ENCODE assay signal across 26 mouse cellular contexts in genomic region chr4:131546422-131547200, GRCm38 (mm10).
DNase-seq lines count a peak whose midpoint lies in the region; ATAC-seq and TF ChIP-seq lines count a peak whose summit lies in the region.
"Had no signal": no experiment of that assay in that cellular context is flagged by ENCODE, and none has a peak within 500 bp of the region (broad histone marks: within the 10 kb centered on the region; RNA-seq: fewer than 3 reads in every experiment).

No protein-coding gene starts in this region.

- H3K9me3 ChIP-seq in midbrain, embryonic 10.5 days (replicated peaks): no peaks in the 10 kb centered on the region
- H3K9me3 ChIP-seq in midbrain, postnatal 0 days (ENCODE audit: low read length): no peaks in the 10 kb centered on the region
- H3K9me3 ChIP-seq in midbrain, embryonic 11.5 days (ENCODE audit: control insufficient read depth, low read length): no peaks in the 10 kb centered on the region
- no peaks in the 10 kb centered on the region for H3K9me3 ChIP-seq in midbrain, embryonic 16.5 days (replicated peaks; ENCODE audit: control insufficient read depth, low read length, poor library complexity, severe bottlenecking)
- H3K9me3 ChIP-seq: G1E; heart, embryonic 15.5 days; hindbrain, embryonic 12.5 days; limb, embryonic 13.5 days; lung, embryonic 15.5 days; neural tube, embryonic 15.5 days had no signal

- no peak overlapping the region for H3K9ac ChIP-seq in midbrain, postnatal 0 days (replicated peaks; ENCODE audit: low read length, poor library complexity, severe bottlenecking)
- no peak overlapping the region for H3K9ac ChIP-seq in midbrain, embryonic 11.5 days (ENCODE audit: low read length)
- no peak overlapping the region for H3K9ac ChIP-seq in midbrain, embryonic 16.5 days (ENCODE audit: low read depth, low read length)
- H3K9ac ChIP-seq: heart, embryonic 15.5 days; hindbrain, embryonic 12.5 days; limb, embryonic 13.5 days; lung, embryonic 15.5 days; neural tube, embryonic 15.5 days had no signal

- peaks cover 22% of the 10 kb centered on the region for H3K4me1 ChIP-seq in midbrain, embryonic 10.5 days
- H3K4me1 ChIP-seq in midbrain, postnatal 0 days (ENCODE audit: insufficient read depth, low read length): no peaks in the 10 kb centered on the region
- peaks cover 4% of the 10 kb centered on the region; the same call in 1 of the 2 replicates for H3K4me1 ChIP-seq in midbrain, embryonic 11.5 days (ENCODE audit: control insufficient read depth, insufficient read depth, low read length)
- peaks cover 2% of the 10 kb centered on the region; the same call in 1 of the 2 replicates for H3K4me1 ChIP-seq in midbrain, embryonic 16.5 days (ENCODE audit: control insufficient read depth, insufficient read depth, low read length)
- H3K4me1 ChIP-seq: heart, embryonic 15.5 days; limb, embryonic 13.5 days; lung, embryonic 15.5 days had no signal

- ATAC-seq in midbrain, postnatal 0 days (ENCODE audit: low FRiP score): no peak
- peak; percentile 62; the same call in 1 of the 2 replicates for ATAC-seq in midbrain, embryonic 11.5 days (ENCODE audit: low FRiP score)
- peak; percentile 28; the same call in 1 of the 2 replicates for ATAC-seq in midbrain, embryonic 16.5 days
- ATAC-seq: intestine, embryonic 16.5 days had no signal

- DNase-seq in embryo, embryonic 11 days: peak; percentile 13
- no peak for DNase-seq in embryo, embryonic 10 days (ENCODE audit: low spot score)
- DNase-seq in midbrain, embryonic 10.5 days (ENCODE audit: low spot score): peak; percentile 37
- DNase-seq in midbrain, postnatal 0 days (ENCODE audit: low spot score): no peak
- peak; percentile 88 for DNase-seq in midbrain, embryonic 11.5 days (ENCODE audit: low spot score, missing footprints)
- no peak for DNase-seq in left cerebral cortex, adult 2 months (ENCODE audit: extremely low spot score in 1 of 2, low spot score in 2 of 2)
- DNase-seq in left cerebral cortex, adult 8-10 months (ENCODE audit: low spot score in 2 of 2): no peak
- DNase-seq: adrenal gland, postnatal 10 days; cerebellum, adult 11 months; cerebellum, adult 9-11 months; gastrocnemius, postnatal 14 days; kidney, adult 8-10 months; kidney, postnatal 10 days; layer of hippocampus, postnatal 36 days; right cerebral cortex, postnatal 25 days; thymus, postnatal 25 days had no signal

- intact Hi-C loops in left cerebral cortex, adult 2 months (cut with DNase I): no loop called here

- no peaks in the 10 kb centered on the region for H3K36me3 ChIP-seq in midbrain, embryonic 10.5 days
- H3K36me3 ChIP-seq in midbrain, postnatal 0 days (ENCODE audit: insufficient read depth, low read length): no peaks in the 10 kb centered on the region
- no peaks in the 10 kb centered on the region for H3K36me3 ChIP-seq in midbrain, embryonic 11.5 days (ENCODE audit: control insufficient read depth, insufficient read depth, low read length)
- no peaks in the 10 kb centered on the region for H3K36me3 ChIP-seq in midbrain, embryonic 16.5 days (ENCODE audit: control insufficient read depth, insufficient read depth, low read length)
- H3K36me3 ChIP-seq: G1E; heart, embryonic 15.5 days; hindbrain, embryonic 12.5 days; limb, embryonic 13.5 days; lung, embryonic 15.5 days; neural tube, embryonic 15.5 days had no signal

- no peaks in the 10 kb centered on the region; the same call in 1 of the 2 replicates for H3K27me3 ChIP-seq in midbrain, embryonic 10.5 days (ENCODE audit: low read depth, poor library complexity, severe bottlenecking)
- H3K27me3 ChIP-seq in midbrain, postnatal 0 days (ENCODE audit: insufficient read depth, low read length): no peaks in the 10 kb centered on the region
- no peaks in the 10 kb centered on the region for H3K27me3 ChIP-seq in midbrain, embryonic 11.5 days (ENCODE audit: control insufficient read depth, insufficient read depth, low read length)
- no peaks in the 10 kb centered on the region for H3K27me3 ChIP-seq in midbrain, embryonic 16.5 days (ENCODE audit: control insufficient read depth, insufficient read depth, low read depth, low read length)
- H3K27me3 ChIP-seq: heart, embryonic 15.5 days; hindbrain, embryonic 12.5 days; limb, embryonic 13.5 days; lung, embryonic 15.5 days; neural tube, embryonic 15.5 days had no signal

- no peak for TF ChIP-seq CTCF in midbrain, postnatal 0 days (IDR thresholded peaks at IDR 0.05)
- TF ChIP-seq CTCF in left cerebral cortex, adult 2 months (IDR thresholded peaks at IDR 0.05): no peak

- H3K4me3 ChIP-seq in midbrain, embryonic 10.5 days: 0 out of 2 replicates have a peak overlapping the region, but pooled peaks have one; percentile 4
- no peak overlapping the region for H3K4me3 ChIP-seq in midbrain, postnatal 0 days (ENCODE audit: low read depth, low read length)
- no peak overlapping the region for H3K4me3 ChIP-seq in midbrain, embryonic 11.5 days (ENCODE audit: low read depth, low read length)
- no peak overlapping the region for H3K4me3 ChIP-seq in midbrain, embryonic 16.5 days (ENCODE audit: low read depth, low read length)
- no peak overlapping the region for H3K4me3 ChIP-seq in left cerebral cortex, adult 2 months
- H3K4me3 ChIP-seq: erythroblast, embryonic 14.5 days; heart, embryonic 15.5 days; hindbrain, embryonic 12.5 days; limb, embryonic 13.5 days; lung, embryonic 15.5 days; neural tube, embryonic 15.5 days had no signal

- no peak overlapping the region for H3K4me2 ChIP-seq in midbrain, postnatal 0 days (ENCODE audit: low read depth, low read length, poor library complexity, severe bottlenecking)
- H3K4me2 ChIP-seq in midbrain, embryonic 11.5 days: no peak overlapping the region
- H3K4me2 ChIP-seq in midbrain, embryonic 16.5 days (ENCODE audit: low read length): no peak overlapping the region
- H3K4me2 ChIP-seq: heart, embryonic 15.5 days; hindbrain, embryonic 12.5 days; limb, embryonic 13.5 days; liver, embryonic 11.5 days; lung, embryonic 15.5 days; neural tube, embryonic 15.5 days had no signal

- peak overlapping the region; percentile 59 for H3K27ac ChIP-seq in midbrain, embryonic 10.5 days (replicated peaks)
- no peak overlapping the region for H3K27ac ChIP-seq in midbrain, postnatal 0 days (ENCODE audit: low read depth, low read length)
- no peak overlapping the region for H3K27ac ChIP-seq in midbrain, embryonic 11.5 days (ENCODE audit: low read depth, low read length)
- peak overlapping the region; percentile 30; the same call in 1 of the 2 replicates for H3K27ac ChIP-seq in midbrain, embryonic 16.5 days (ENCODE audit: low read length)
- no peak overlapping the region for H3K27ac ChIP-seq in left cerebral cortex, adult 2 months
- H3K27ac ChIP-seq: heart, embryonic 15.5 days; hindbrain, embryonic 12.5 days; limb, embryonic 13.5 days; lung, embryonic 15.5 days; neural tube, embryonic 15.5 days had no signal

- WGBS in midbrain, embryonic 10.5 days: 59% methylated on average over 12 of the region's 12 CpGs
- 33% methylated on average over 12 of the region's 12 CpGs for WGBS in midbrain, postnatal 0 days
- 45% methylated on average over 12 of the region's 12 CpGs for WGBS in midbrain, embryonic 11.5 days
- 30% methylated on average over 12 of the region's 12 CpGs for WGBS in midbrain, embryonic 16.5 days

Comparison
In these comparisons a context has a peak if more than half of its experiments do, and no peak if none do; other contexts are left out.
1. DNase-seq: peak in embryo, embryonic 11 days (single experiment), midbrain, embryonic 10.5 days (single experiment) and midbrain, embryonic 11.5 days (single experiment); none in embryo, embryonic 10 days (single experiment), midbrain, postnatal 0 days (single experiment), left cerebral cortex, adult 2 months (0 of 2) and left cerebral cortex, adult 8-10 months (0 of 2).
2. H3K27ac ChIP-seq: peak in midbrain, embryonic 10.5 days (single experiment) and midbrain, embryonic 16.5 days (single experiment); none in midbrain, postnatal 0 days (single experiment), midbrain, embryonic 11.5 days (single experiment) and left cerebral cortex, adult 2 months (single experiment).